Mouse (Mus musculus) stomach, postnatal 0 days (tissue): ENCODE measurements around the gene Slc6a6.

Experiments used
- CTCF ChIP-seq: IDR thresholded peaks from 2 replicates; pipeline ENCODE4 v1.5.1; 2016; ENCODE audit warnings: antibody characterized with exemption, low read depth, mild to moderate bottlenecking, moderate library complexity
- EP300 ChIP-seq: optimal IDR thresholded peaks from 2 replicates; pipeline ENCODE3; 2016; ENCODE audit warnings: antibody characterized with exemption

DNA sequence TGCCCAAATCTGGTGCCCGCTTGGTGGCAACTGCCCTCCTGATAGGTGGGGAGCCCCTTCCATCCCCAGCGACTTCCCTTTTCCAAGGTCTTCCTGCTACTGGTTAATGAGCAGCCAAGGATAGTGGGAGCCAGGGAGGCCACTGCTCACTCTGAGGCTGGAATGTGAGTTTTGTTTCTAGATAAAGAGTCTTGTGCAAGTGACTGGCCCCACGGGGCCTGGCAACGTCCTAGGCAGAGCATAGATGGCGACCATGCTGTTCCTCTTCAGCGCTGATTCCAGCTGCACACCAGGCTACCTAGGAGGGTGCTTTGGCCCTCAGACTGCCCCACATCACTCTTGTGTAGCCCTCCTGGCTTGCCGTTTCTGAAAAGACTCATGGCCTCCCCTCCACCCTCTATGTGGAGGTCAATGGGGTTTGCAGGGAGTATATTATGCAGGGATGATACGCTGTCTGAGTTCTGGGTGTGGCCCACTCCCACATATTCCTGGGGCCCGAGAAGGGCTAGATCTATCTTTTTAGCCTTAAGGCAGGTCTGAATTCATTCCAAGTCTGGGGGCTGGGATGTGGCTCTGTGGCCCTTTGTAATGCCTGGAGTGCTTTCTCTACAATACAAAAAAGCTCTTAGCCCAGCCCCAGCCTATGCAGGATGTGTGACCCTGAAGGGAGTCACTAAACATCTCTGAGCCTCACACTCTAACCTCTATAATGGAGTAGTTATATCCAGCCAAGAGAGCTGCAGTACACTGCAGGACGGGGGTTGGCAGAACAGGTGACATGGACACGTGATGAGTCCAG is 17.2 kb downstream of the Slc6a6 start:
- TF ChIP-seq CTCF (no peak), EP300 (no peak)
